Mouse (Mus musculus) MEL (cell line): ENCODE data around the gene Prkch. TPM values are rescaled to one million over a fixed set of nuclear protein-coding genes. Genes with fewer than 3 reads are reported as not detected.

Experiments used
- DNase-seq: peaks from one replicate; pipeline ENCODE4 v3.0.0; 2011; ENCODE audit warnings: low read depth, low spot score
- H3K27ac ChIP-seq: 2 replicates; pipeline ENCODE4 v1.5.1; 2012; ENCODE audit warnings: low read depth, mild to moderate bottlenecking, control low read depth, low read length, moderate library complexity; ENCODE audit not compliant: control insufficient read depth
- H3K27me3 ChIP-seq, 2 experiments: fragments of 150-350 bp in 1 of 2; sonication (generic) in 1 of 2; 2 replicates each; pipeline ENCODE4 v1.6.1; 2012; ENCODE audit warnings: low read length in 2 of 2, mild to moderate bottlenecking in 2 of 2, improper control_type of control experiment in 1 of 2, moderate library complexity in 1 of 2; ENCODE audit not compliant: insufficient read depth in 2 of 2, control insufficient read depth in 1 of 2
- H3K36me3 ChIP-seq, 2 experiments: 2 replicates each; pipeline ENCODE4 v1.6.1; 2012 to 2014; ENCODE audit warnings: low read length in 2 of 2, improper control_type of control experiment in 1 of 2, inconsistent platforms in 1 of 2, mild to moderate bottlenecking in 1 of 2; ENCODE audit not compliant: insufficient read depth in 2 of 2, control insufficient read depth in 1 of 2
- H3K4me1 ChIP-seq, 2 experiments: fragments of 150-350 bp in 1 of 2; sonication (generic) in 1 of 2; 2 replicates each; pipeline ENCODE4 v1.6.1; 2012; ENCODE audit warnings: low read length in 2 of 2, improper control_type of control experiment in 1 of 2, mild to moderate bottlenecking in 1 of 2; ENCODE audit not compliant: insufficient read depth in 2 of 2, control insufficient read depth in 1 of 2
- H3K4me3 ChIP-seq, 2 experiments: fragments of 150-350 bp in 1 of 2; sonication (generic) in 1 of 2; 2 replicates each; pipeline ENCODE4 v1.5.1; 2012; ENCODE audit warnings: low read depth in 2 of 2, low read length in 2 of 2, mild to moderate bottlenecking in 2 of 2, moderate library complexity in 2 of 2, control low read depth in 1 of 2, improper control_type of control experiment in 1 of 2; ENCODE audit not compliant: control insufficient read depth in 1 of 2, insufficient read depth in 1 of 2
- H3K79me2 ChIP-seq: 2 replicates; pipeline ENCODE4 v1.6.1; 2012; ENCODE audit warnings: mild to moderate bottlenecking, low read length, moderate library complexity; ENCODE audit not compliant: control insufficient read depth, poor library complexity, insufficient read depth
- H3K9ac ChIP-seq: 2 replicates; pipeline ENCODE4 v1.6.1; 2012; ENCODE audit warnings: low read depth, mild to moderate bottlenecking, control low read depth, low read length, moderate library complexity; ENCODE audit not compliant: control insufficient read depth, poor library complexity, severe bottlenecking
- H3K9me3 ChIP-seq: fragments of 150-350 bp; sonication (generic); replicated peaks from 2 replicates; pipeline ENCODE4 v1.6.1; 2012; ENCODE audit warnings: mild to moderate bottlenecking, low read length, improper control_type of control experiment, moderate library complexity; ENCODE audit not compliant: insufficient read depth
- BHLHE40 ChIP-seq: IDR thresholded peaks from 2 replicates; pipeline ENCODE4 v1.6.1; 2012; ENCODE audit warnings: low read depth, mild to moderate bottlenecking, inconsistent platforms, low read length, improper control_type of control experiment, borderline replicate concordance
- CHD1 ChIP-seq: IDR thresholded peaks from 2 replicates; pipeline ENCODE4 v1.6.1; 2012; ENCODE audit warnings: low read depth, mild to moderate bottlenecking, inconsistent platforms, low read length, improper control_type of control experiment
- CHD2 ChIP-seq: IDR thresholded peaks from 2 replicates; pipeline ENCODE4 v1.6.1; 2011; ENCODE audit warnings: low read length, improper control_type of control experiment
- E2F4 ChIP-seq: IDR thresholded peaks from 2 replicates; pipeline ENCODE4 v1.6.1; 2011; ENCODE audit warnings: low read depth, low read length, improper control_type of control experiment, borderline replicate concordance
- EP300 ChIP-seq, 2 experiments: IDR thresholded peaks; 2 replicates each; pipeline ENCODE4 v1.6.1; 2011; ENCODE audit warnings: improper control_type of control experiment in 2 of 2, low read length in 2 of 2, low read depth in 1 of 2, mild to moderate bottlenecking in 1 of 2
- ETS1 ChIP-seq: IDR thresholded peaks from 2 replicates; pipeline ENCODE4 v1.6.1; 2012; ENCODE audit warnings: low read depth, mild to moderate bottlenecking, inconsistent platforms, low read length, improper control_type of control experiment, moderate library complexity
- GABPA ChIP-seq: IDR thresholded peaks from 2 replicates; pipeline ENCODE4 v1.6.1; 2012; ENCODE audit warnings: low read depth, mild to moderate bottlenecking, inconsistent platforms, low read length, improper control_type of control experiment, moderate library complexity
- GATA1 ChIP-seq: IDR thresholded peaks from 2 replicates; pipeline ENCODE4 v1.6.1; 2011; ENCODE audit warnings: low read depth, low read length, improper control_type of control experiment
- HCFC1 ChIP-seq: IDR thresholded peaks from 2 replicates; pipeline ENCODE4 v1.6.1; 2012; ENCODE audit warnings: low read depth, mild to moderate bottlenecking, inconsistent platforms, low read length, improper control_type of control experiment, moderate library complexity
- KAT2A ChIP-seq: conservative IDR thresholded peaks from 2 replicates; pipeline ENCODE4 v1.6.1; 2012; ENCODE audit warnings: low read depth, low read length, improper control_type of control experiment, inconsistent platforms
- MAX ChIP-seq: IDR thresholded peaks from 2 replicates; pipeline ENCODE4 v1.6.1; 2011; ENCODE audit warnings: low read length, improper control_type of control experiment
- MAZ ChIP-seq: IDR thresholded peaks from 2 replicates; pipeline ENCODE4 v1.6.1; 2012; ENCODE audit warnings: low read depth, mild to moderate bottlenecking, inconsistent platforms, low read length, improper control_type of control experiment
- MXI1 ChIP-seq: IDR thresholded peaks from 2 replicates; pipeline ENCODE4 v1.6.1; 2011; ENCODE audit warnings: mild to moderate bottlenecking, low read depth, low read length, improper control_type of control experiment
- MYB ChIP-seq: IDR thresholded peaks from 2 replicates; pipeline ENCODE4 v1.6.1; 2011; ENCODE audit warnings: mild to moderate bottlenecking, low read depth, low read length, improper control_type of control experiment
- MYC ChIP-seq: IDR thresholded peaks from 2 replicates; pipeline ENCODE4 v1.6.1; 2011; ENCODE audit warnings: low read depth, mild to moderate bottlenecking, low read length, improper control_type of control experiment, moderate library complexity
- NELFE ChIP-seq: IDR thresholded peaks from 2 replicates; pipeline ENCODE4 v1.6.1; 2011; ENCODE audit warnings: low read depth, low read length, improper control_type of control experiment
- POLR2A ChIP-seq, 2 experiments: IDR thresholded peaks; 2 replicates each; pipeline ENCODE4 v1.6.1; 2011 to 2012; ENCODE audit warnings: low read length in 2 of 2, mild to moderate bottlenecking in 2 of 2, control low read depth in 1 of 2, improper control_type of control experiment in 1 of 2, low read depth in 1 of 2, moderate library complexity in 1 of 2; ENCODE audit not compliant: control insufficient read depth in 1 of 2, insufficient read depth in 1 of 2, poor library complexity in 1 of 2
- POLR2AphosphoS2 ChIP-seq: IDR thresholded peaks from 2 replicates; pipeline ENCODE4 v1.6.1; 2011; ENCODE audit warnings: low read length, improper control_type of control experiment
- POLR2AphosphoS5 ChIP-seq: IDR thresholded peaks from 2 replicates; pipeline ENCODE4 v1.6.1; 2012; ENCODE audit warnings: low read depth, borderline replicate concordance, mild to moderate bottlenecking, inconsistent platforms, low read length, moderate library complexity, mixed read lengths
- RCOR1 ChIP-seq: IDR thresholded peaks from 2 replicates; pipeline ENCODE4 v1.6.1; 2012; ENCODE audit warnings: low read depth, mild to moderate bottlenecking, inconsistent platforms, low read length, improper control_type of control experiment
- SMC3 ChIP-seq: IDR thresholded peaks from 2 replicates; pipeline ENCODE4 v1.6.1; 2011; ENCODE audit warnings: low read depth, low read length, improper control_type of control experiment
- TAL1 ChIP-seq: IDR thresholded peaks from 2 replicates; pipeline ENCODE4 v1.6.1; 2012; ENCODE audit warnings: mild to moderate bottlenecking, inconsistent platforms, low read length, moderate library complexity, mixed read lengths
- TBP ChIP-seq: IDR thresholded peaks from 2 replicates; pipeline ENCODE4 v1.8.0; 2011; ENCODE audit warnings: low read depth, low read length, improper control_type of control experiment
- TCF12 ChIP-seq: IDR thresholded peaks from 2 replicates; pipeline ENCODE4 v1.6.1; 2014; ENCODE audit warnings: low read depth, mild to moderate bottlenecking, inconsistent platforms, low read length, improper control_type of control experiment, moderate library complexity
- UBTF ChIP-seq: IDR thresholded peaks from 2 replicates; pipeline ENCODE4 v1.6.1; 2012; ENCODE audit warnings: low read depth, mild to moderate bottlenecking, inconsistent platforms, low read length, improper control_type of control experiment, moderate library complexity, borderline replicate concordance; ENCODE audit not compliant: insufficient read depth
- USF1 ChIP-seq: IDR thresholded peaks from 2 replicates; pipeline ENCODE4 v1.6.1; 2014; ENCODE audit warnings: low read depth, mild to moderate bottlenecking, inconsistent platforms, low read length, improper control_type of control experiment, moderate library complexity
- ZC3H11A ChIP-seq: IDR thresholded peaks from 2 replicates; pipeline ENCODE4 v1.6.1; 2012; ENCODE audit warnings: low read depth, mild to moderate bottlenecking, inconsistent platforms, low read length, improper control_type of control experiment
- ZMIZ1 ChIP-seq: IDR thresholded peaks from 2 replicates; pipeline ENCODE4 v1.6.1; 2012; ENCODE audit warnings: low read depth, mild to moderate bottlenecking, inconsistent platforms, low read length, improper control_type of control experiment, moderate library complexity
- ZNF384 ChIP-seq: IDR thresholded peaks from 2 replicates; pipeline ENCODE4 v1.6.1; 2012; ENCODE audit warnings: low read depth, mild to moderate bottlenecking, inconsistent platforms, low read length, improper control_type of control experiment
- polyA plus RNA-seq, 2 experiments: library from polyadenylated mRNA; stranded (reverse) in 1 of 2; unstranded in 1 of 2; fragments of >175 nt in 1 of 2; fragments of >200 nt in 1 of 2; gene quantifications; 2 replicates each; pipeline versions ENCODE4 v1.2.1 to v1.2.4; 2012; ENCODE audit warnings: low replicate concordance in 2 of 2, low read depth in 1 of 2; ENCODE audit not compliant: insufficient read length in 2 of 2, insufficient read depth in 1 of 2, missing spikeins in 1 of 2
- total RNA-seq: library from RNA; depleted of rRNA; stranded (reverse); fragments of 300-350 nt; gene quantifications from 2 replicates; pipeline ENCODE4 v1.2.3, GENCODE M21; 2012

The Prkch gene
- total and polyA plus RNA-seq, 3 experiments, result not detected

DNA sequence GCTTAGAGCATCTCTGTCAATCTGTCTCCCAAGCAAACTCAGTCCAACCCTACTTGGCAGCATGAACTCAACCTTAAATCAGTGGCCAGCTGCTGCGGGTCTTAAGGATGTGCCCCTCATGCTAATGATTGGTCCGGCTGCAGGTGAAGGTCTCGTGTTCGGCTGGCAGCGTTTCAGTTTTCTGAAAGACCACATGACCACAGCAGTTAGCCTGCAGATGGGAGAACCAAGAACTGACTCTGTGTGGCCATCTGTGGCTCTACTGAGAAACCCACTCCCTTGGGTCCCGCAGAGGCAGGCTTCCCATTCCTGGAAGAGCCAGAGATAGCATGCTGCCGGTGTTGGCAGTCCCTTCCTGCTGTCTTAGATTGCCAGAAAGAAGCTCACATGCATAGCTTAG is 89.2 kb downstream of the Prkch start:
- DNase-seq, result no peak
- Histone ChIP-seq H3K79me2 (no peaks in the 10 kb centered on the region), H3K4me1 (no peaks in the 10 kb centered on the region), H3K4me3 (no peak overlapping the region), H3K9ac (no peak overlapping the region), H3K27ac (no peak overlapping the region), H3K9me3 (no peaks in the 10 kb centered on the region), H3K36me3 (no peaks in the 10 kb centered on the region), H3K27me3 (no peaks in the 10 kb centered on the region)
- TF ChIP-seq TCF12 (no peak), MAX (no peak), USF1 (no peak), MAZ (no peak), CHD1 (no peak), RCOR1 (no peak), TAL1 (no peak), TBP (no peak), CHD2 (no peak), NELFE (no peak), UBTF (no peak), ZMIZ1 (no peak), EP300 (IDR thresholded peaks at IDR 0.05; ENCODE audit: low read depth in 1 of 2, low read length in 2 of 2) (no peak), POLR2A (IDR thresholded peaks at IDR 0.05; ENCODE audit: control insufficient read depth in 1 of 2, insufficient read depth in 1 of 2, low read depth in 1 of 2, low read length in 2 of 2, poor library complexity in 1 of 2) (no peak), GABPA (no peak), SMC3 (no peak), MYB (no peak)

DNA sequence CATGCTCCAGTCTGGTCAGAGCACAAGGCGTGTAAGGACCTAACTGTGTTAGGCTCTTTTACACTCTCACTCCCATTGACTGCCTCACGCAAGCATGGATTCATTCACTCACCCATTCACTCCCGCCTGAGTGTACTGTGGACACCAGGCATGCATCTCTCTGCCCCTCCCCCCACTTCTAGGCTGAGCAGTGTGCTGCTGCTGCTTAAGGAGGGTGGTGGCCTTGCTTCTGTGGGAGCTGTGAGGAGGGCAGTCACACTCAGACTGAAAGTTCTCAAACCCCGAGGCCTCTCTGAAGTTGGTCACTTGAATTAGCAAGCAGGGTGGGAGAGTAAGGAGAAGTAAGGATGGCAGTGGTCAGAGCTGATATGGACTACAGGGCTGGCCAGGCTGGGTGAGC is 90.6 kb downstream of the Prkch start:
- Histone ChIP-seq H3K4me3 (no peak overlapping the region), H3K9me3 (no peaks in the 10 kb centered on the region), H3K4me1 (no peaks in the 10 kb centered on the region), H3K27ac (no peak overlapping the region), H3K27me3 (no peaks in the 10 kb centered on the region; a peak in 1 of 4 replicates), H3K79me2 (no peaks in the 10 kb centered on the region), H3K9ac (no peak overlapping the region), H3K36me3 (no peaks in the 10 kb centered on the region)
- TF ChIP-seq GABPA (no peak), BHLHE40 (no peak), POLR2AphosphoS2 (no peak), TBP (no peak), POLR2AphosphoS5 (no peak), KAT2A (no peak), E2F4 (no peak), ZNF384 (no peak), HCFC1 (no peak), TAL1 (no peak), ZC3H11A (no peak), MXI1 (no peak), MYC (no peak), GATA1 (no peak), MAZ (no peak), ETS1 (no peak)
- no peak for DNase-seq
